Mouse (Mus musculus): ENCODE results near the gene Art2b.
"Not testable (repeated sequence)": the region's sequence is repeated elsewhere in the genome, so short reads cannot be mapped to it uniquely, and the experiment has no call there.

The Art2b gene

DNA sequence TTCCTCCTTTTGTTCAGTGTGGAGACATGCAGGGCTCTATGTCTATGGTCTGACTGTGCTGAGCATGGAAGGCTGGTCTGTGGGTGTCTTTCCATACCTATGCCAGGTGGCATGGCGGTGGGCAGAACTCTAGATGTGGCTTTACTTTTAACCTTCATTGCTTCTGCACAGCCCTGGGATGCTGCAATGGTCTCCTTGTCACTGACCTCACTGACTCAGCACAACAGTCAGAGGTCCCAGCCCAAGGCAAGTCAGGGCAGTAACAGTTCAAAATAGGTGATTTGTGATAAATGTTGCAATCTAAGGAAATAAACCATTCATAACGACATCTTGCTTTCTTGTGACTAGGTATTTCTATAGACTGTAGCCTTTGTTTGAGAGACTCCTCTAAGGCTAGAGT is 21.3 kb downstream of the Art2b start:
- DNase-seq (ENCODE audit: low read depth, low spot score): no peak

DNA sequence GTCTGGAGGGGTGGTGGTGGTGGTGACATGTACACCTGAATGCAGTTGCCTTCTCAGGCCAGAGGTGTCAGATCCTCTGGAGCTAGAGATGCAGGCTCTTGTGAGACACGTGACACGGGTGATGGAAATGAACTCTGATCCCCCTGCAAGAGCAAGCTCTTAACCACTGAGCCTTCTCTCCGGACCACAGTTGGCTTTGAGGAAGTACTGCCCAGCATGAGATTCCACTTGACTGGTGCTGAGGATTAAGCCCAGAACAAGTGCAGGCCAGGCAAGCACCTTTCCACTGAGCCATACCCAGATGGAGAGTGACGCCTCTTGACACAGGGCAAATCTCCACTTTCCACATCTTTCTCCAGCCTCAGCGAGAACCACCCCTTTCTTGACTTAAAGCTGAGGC is 26.0 kb downstream of the Art2b start:
- not testable (repeated sequence) for DNase-seq (ENCODE audit: low read depth, low spot score)

DNA sequence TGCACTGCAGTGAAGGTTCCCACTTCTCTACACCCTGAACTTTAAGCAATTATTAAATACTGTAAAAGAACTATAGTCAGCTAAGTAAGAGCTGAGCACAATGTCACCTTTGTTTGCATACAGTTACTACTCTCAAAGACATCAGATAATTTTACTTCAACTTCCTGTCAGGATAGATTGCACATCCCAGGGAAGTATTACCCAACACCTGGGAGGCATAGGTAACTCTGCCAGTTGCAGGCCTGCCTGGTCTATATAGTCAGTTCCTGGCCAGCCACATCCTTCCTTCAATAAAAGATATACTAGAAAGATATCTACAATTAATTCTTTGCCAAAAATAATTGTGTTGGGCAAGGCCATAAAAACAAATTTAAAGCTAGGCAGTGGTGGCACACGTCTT is 28.0 kb downstream of the Art2b start:
- no peak for DNase-seq (ENCODE audit: low read depth, low spot score)

DNA sequence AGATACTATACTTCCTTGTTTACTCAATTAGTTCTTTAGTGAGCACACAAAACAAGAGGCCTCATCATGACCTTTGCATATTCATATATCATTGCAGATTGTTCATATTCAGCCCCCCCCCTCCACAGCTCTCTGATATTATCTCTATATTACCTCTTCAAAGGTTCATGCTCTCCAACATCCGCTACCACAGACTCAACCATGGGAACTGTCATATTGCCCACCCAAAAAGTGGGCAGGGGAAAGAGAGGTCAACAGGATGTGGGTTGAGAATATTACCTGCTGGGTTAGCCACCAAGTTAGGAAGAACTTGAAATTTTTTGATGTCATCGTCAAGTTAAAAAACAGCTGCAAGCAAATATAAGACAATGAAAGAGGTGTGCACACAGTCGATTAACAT is 29.9 kb downstream of the Art2b start:
- not testable (repeated sequence) for DNase-seq (ENCODE audit: low read depth, low spot score)

DNA sequence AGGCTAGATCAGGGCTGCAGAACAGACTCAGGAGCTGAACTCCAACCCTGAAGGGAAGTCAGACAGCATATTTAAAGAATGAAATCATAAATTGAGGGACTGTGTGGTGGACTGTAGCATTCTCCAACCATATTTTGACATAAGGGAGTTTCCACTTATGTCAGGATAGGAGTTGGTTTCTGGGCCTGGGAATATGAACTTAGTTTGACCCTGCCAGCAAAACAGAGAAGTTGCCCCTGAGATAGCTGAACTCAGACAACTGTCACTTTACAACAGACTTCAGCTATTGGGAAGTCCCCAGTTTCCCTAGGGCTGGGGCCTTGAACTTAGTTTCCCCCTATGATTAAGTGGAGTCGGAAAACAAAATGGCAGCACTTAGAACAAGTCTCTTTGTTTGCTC is 33.9 kb downstream of the Art2b start:
- DNase-seq (ENCODE audit: low read depth, low spot score): no peak

DNA sequence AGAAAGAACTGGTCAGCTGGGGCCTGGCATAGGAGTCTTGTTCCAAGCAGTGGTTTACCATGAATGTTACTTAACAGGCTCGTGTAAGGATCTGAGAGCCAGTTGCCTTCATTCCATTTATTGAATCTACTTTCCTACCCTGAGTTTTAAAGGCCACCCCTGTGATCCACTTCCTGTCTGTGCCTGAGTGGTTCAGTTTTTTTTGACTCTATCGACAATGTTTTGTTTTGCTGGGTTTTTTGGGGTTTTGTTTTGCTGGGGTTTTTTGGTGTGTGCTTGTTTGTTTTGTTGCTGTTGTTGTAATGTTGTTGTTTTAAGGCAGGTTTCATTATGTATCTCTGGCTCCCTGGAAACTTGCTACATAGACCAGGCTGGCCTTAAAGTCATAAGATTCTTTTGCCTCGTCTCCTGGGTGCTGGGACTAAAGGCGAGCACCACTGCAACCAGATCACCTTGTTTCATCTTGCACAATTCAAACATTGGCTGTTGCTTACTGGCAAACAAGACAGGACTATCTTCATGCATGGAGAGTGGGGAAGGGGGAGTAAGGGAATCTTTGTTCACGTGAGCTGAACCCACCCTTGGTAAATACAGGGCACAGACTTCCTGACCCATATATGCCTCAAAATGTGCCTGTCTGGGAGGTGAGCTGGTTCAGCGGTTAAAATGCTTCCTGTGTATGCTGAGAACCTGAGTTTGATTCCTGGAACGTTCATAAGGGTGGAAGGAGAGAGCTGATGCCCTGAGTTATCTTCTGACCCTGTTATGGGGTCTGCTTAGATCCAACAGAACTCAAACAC is 34.5 kb downstream of the Art2b start:
- no peak for DNase-seq (ENCODE audit: low read depth, low spot score)

DNA sequence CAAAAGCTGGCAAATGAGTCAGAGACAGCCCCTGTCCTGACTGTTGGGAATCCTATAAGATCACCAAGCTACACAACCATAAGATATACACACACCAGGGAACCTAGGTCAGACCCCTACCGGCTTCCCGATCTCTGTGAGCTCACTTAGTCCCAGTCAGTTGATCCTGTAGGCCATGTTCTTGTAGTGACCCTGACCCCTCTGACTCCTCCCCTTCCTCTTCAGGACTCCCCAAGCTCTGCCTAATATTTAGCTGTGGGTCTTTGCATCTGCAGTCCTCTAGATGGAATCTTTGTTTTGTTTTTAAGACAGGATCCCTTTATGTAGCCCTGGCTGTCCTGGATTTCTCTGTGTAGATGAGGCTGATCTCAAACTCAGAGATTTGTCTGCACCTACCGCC is 36.1 kb downstream of the Art2b start:
- no peak for DNase-seq (ENCODE audit: low read depth, low spot score)

DNA sequence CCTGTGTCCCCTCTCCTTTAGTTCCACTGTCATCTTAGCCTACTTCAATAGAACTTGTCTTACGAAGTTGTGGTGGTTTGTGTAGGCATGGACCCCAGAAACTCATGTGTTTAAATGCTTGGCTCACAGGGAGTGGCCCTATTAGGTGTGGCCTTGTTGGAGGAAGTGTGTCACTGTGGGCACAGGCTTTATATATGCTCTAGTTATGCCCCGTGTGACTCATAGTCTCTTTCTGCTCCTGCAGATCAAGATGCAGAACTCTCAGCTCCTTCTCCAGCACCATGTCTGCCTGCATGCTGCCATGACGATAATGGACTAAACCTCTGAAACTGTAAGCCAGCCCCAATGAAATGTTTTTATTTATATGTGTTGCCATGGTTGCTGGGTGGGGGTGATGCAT is 37.7 kb downstream of the Art2b start:
- DNase-seq (ENCODE audit: low read depth, low spot score): no peak

DNA sequence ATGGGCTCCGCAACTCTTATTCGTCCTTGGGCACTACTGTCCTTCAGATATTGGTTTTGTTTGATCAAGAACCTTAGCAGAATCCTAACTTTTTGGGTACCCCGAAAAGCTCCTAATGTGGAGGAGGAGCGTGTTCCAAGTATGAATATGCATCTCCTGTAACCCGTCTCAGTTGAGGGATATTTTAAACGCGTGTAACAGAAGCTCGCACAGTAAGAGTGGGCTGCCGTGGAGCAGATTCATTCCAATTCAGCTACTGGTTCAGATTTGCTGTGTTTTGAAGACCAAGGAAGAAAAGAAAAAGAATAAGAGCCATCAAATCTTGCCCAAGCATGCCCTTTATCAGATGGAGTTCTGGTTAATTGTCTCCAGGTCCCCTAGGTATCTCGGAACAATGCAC is 43.7 kb downstream of the Art2b start:
- peak; percentile 75 for DNase-seq (ENCODE audit: low read depth, low spot score)

DNA sequence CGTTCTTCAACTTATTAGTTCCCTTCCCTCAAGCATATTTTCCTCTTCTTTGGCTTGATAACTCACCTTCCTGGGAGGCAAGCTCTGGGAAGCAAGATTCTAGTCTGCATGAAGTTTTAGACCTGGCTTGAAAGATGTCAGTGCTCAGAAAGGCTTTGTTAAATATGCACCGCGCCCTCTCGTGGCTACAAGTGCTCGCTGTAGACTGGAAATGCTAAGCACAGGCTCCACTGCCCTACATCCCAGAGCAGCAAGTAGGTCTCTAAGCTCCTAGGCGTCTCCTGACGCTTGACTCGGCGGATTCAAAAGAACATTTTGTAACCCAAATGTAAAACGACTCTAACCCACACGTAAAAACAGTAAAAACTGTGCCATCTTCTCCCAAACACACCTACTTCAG is 44.3 kb downstream of the Art2b start:
- peak; percentile 89 for DNase-seq (ENCODE audit: low read depth, low spot score)

DNA sequence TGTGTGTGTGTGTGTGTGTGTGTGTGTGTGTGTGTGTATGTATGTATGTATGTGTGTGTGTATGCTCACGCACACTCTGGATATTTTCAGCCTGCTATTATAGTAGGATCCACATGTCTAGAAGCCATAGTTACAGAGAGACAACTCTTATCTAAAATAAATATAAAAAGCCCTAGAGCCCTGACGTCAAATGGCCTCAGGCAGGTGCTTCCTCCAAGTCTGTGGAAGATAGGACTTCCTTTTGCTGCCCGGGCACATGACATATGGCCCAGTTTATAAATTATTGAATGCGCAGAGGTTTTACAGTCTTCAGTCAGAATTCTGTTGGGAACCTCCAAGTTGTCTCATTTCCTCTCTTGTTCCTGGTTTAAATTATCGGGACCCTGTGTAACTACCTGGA is 44.7 kb downstream of the Art2b start:
- no peak for DNase-seq (ENCODE audit: low read depth, low spot score)

DNA sequence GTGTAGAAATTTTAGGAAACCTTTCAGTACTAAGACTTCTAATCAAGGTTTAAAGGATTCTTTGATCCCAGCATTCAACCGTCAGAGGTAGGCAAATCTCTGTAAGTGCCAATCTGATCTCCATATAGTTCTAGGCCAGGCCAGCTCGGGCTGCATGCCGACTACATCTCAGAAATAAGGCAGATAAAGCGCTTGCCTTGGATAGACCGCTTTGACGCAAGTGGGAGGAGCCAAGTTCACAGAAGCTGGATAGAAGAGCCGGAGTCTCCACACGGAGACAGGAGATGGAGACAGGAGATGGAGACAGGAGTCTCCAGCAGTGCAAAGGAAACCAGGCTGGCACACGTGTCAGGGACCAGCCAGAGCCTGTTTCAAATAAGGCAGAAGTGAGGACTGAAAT is 45.6 kb downstream of the Art2b start:
- DNase-seq (ENCODE audit: low read depth, low spot score): no peak

DNA sequence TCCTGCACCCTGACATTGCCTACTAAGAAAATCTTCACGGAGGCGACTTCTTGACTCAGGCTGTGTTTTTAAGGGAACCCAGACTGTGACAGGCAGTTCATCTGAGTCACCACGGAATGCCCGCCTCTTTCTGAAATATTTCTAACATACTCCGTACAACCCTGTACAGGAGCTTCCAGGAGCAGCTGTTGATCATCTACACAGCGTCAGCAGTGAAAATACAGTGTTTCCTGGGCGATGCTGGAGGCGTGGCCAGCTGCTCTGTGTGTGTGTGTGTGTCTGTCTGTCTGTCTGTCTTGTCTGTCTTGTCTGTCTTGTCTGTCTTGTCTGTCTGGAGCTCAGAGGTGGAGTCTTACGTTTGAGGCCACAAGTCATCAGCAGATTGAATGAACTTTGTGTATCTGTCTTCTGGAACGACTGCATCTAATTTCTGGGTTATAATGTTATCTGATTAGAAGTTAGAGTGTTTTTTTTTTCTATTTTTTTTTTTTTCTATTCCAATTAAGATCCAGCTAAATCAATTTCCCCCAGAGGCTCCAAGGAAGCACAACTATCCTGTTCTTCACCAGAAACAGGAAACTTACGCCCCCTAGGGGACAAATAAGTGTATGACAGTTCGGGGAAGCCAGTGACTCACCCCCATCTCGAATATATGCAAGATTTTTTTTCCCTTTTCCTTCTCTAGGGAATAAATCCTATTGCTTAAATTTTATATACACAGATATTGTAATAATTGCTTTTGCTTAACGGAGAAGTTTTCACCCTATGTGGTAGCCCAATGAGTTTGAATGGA is 47.1 kb downstream of the Art2b start:
- DNase-seq (ENCODE audit: low read depth, low spot score): no peak

DNA sequence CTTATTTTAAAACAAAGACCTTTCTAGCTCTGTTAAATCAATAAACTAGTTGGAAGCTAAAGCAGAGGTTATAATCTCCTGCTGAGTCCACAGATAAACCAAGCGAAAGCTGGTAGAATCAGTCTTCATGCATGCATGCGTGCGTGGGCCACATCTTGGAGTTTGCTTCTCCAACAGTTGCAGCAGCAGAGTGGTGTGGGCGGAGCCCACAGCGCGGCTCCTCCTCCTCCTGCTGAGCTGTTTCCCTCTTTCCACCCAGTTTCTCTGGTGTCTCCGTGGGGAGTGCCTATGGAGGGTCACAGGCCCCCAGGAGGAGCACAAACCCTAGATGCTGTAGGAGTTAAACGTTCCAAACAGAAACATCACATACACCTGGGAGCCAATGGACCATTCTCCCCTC is 47.9 kb downstream of the Art2b start:
- no peak for DNase-seq (ENCODE audit: low read depth, low spot score)

DNA sequence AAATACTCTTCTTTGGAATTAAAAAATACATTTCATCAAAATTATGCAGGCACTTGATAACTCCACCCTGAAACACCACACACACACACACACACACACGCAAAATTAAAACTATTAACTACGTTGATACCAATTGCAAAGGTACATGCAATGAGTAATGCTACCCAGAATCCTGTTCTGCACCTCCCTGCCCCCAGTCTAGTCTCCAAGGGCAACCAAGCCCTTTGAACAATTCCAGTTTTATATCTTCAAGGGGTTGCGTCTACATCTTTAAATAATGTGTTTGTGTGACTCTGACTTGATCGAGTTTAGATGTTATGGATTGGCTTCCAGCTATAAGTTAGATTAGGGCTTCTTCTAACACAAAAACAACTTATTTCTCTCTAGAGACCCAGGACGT is 49.9 kb downstream of the Art2b start:
- DNase-seq (ENCODE audit: low read depth, low spot score): no peak

DNA sequence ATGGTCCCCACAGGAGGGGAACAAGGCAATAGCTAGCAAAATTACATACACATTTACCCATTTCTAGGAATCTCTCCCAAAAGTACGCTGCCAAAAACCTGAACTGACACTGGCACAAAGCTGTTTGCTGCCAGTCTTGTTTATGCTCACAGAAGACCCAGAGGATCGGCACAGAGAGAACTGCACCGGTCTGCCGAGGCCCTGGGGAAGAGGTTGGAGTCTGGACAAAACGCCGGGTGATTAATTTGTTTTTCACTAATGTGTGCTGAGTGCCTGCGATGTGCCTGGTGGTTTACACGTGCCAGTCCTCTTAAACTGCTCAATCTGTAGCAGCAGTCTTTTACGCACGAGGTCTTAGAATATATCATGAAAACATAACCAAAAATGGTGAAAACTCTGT is 50.3 kb downstream of the Art2b start:
- DNase-seq (ENCODE audit: low read depth, low spot score): no peak

DNA sequence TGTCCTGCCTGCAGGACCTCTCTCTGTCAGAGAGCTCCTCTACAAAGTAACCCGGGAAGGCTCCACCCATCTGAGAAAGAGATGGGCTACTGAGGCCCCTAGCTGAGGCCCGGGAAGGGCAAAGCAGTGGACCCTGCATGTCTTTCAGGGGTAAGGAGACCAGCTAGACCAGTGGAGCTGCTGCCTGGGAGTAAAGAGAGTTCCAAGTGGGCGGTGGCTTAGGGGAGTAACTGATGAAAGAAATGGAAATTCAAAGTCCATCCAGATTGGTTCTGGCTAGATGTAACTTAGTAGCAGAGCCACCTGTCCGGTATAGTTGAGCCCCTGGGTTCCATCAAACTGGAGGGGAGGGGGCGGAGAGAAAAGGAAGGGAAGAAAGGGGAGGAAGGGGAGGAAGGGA is 51.0 kb downstream of the Art2b start:
- no peak for DNase-seq (ENCODE audit: low read depth, low spot score)
